Mouse (Mus musculus): Measurements from ENCODE around the gene Marc1.
A peak's percentile ranks its signal among the peaks of the same experiment; 100 is the strongest.

Gene Marc1

GRCm38 (mm10) chr1:184824439-184824851 lies 13.3 kb upstream of the Marc1 start:
- peak; percentile 63 for DNase-seq (ENCODE audit: extremely low spot score, low read depth, low spot score)

GRCm38 (mm10) chr1:184822678-184823077 lies 11.6 kb upstream of the Marc1 start:
- no peak for DNase-seq (ENCODE audit: extremely low spot score, low read depth, low spot score)

GRCm38 (mm10) chr1:184817768-184818167 lies 6.7 kb upstream of the Marc1 start:
- DNase-seq (ENCODE audit: extremely low spot score, low read depth, low spot score) = no peak

GRCm38 (mm10) chr1:184811716-184812250 lies 670 bp upstream of the Marc1 start:
- no peak for DNase-seq (ENCODE audit: extremely low spot score, low read depth, low spot score)

GRCm38 (mm10) chr1:184809578-184810001 lies 1.5 kb downstream of the Marc1 start:
- DNase-seq (ENCODE audit: extremely low spot score, low read depth, low spot score) = no peak

GRCm38 (mm10) chr1:184808418-184809012 lies 2.6 kb downstream of the Marc1 start:
- no peak for DNase-seq (ENCODE audit: extremely low spot score, low read depth, low spot score)

GRCm38 (mm10) chr1:184807627-184808417 lies 3.3 kb downstream of the Marc1 start:
- DNase-seq (ENCODE audit: extremely low spot score, low read depth, low spot score) = no peak

GRCm38 (mm10) chr1:184807123-184807522 lies 4.0 kb downstream of the Marc1 start:
- DNase-seq (ENCODE audit: extremely low spot score, low read depth, low spot score) = no peak

GRCm38 (mm10) chr1:184805749-184806148 lies 5.4 kb downstream of the Marc1 start:
- no peak for DNase-seq (ENCODE audit: extremely low spot score, low read depth, low spot score)

- no peak for DNase-seq (ENCODE audit: extremely low spot score, low read depth, low spot score)
Measured at GRCm38 (mm10) chr1:184793163-184793876, 17.8 kb downstream of the Marc1 start.

GRCm38 (mm10) chr1:184791109-184791508 lies 20.0 kb downstream of the Marc1 start:
- no peak for DNase-seq (ENCODE audit: extremely low spot score, low read depth, low spot score)

- no peak for DNase-seq (ENCODE audit: extremely low spot score, low read depth, low spot score)
Measured at GRCm38 (mm10) chr1:184786376-184787151, 24.5 kb downstream of the Marc1 start.

GRCm38 (mm10) chr1:184783641-184784040 lies 27.5 kb downstream of the Marc1 start:
- DNase-seq (ENCODE audit: extremely low spot score, low read depth, low spot score) = no peak

GRCm38 (mm10) chr1:184782161-184782513 lies 29.0 kb downstream of the Marc1 start:
- DNase-seq (ENCODE audit: extremely low spot score, low read depth, low spot score) = no peak

GRCm38 (mm10) chr1:184781286-184782160 lies 29.6 kb downstream of the Marc1 start:
- DNase-seq (ENCODE audit: extremely low spot score, low read depth, low spot score) = no peak

- DNase-seq (ENCODE audit: extremely low spot score, low read depth, low spot score) = no peak
Measured at GRCm38 (mm10) chr1:184778157-184778556, 33.0 kb downstream of the Marc1 start.

- no peak for DNase-seq (ENCODE audit: extremely low spot score, low read depth, low spot score)
Measured at GRCm38 (mm10) chr1:184777061-184777795, 33.9 kb downstream of the Marc1 start.

GRCm38 (mm10) chr1:184775289-184775688 lies 35.8 kb downstream of the Marc1 start:
- no peak for DNase-seq (ENCODE audit: extremely low spot score, low read depth, low spot score)

GRCm38 (mm10) chr1:184771891-184772249 lies 39.2 kb downstream of the Marc1 start:
- DNase-seq (ENCODE audit: extremely low spot score, low read depth, low spot score) = no peak
